Mouse (Mus musculus): Measurements from ENCODE around the gene AW549877.

DNA sequence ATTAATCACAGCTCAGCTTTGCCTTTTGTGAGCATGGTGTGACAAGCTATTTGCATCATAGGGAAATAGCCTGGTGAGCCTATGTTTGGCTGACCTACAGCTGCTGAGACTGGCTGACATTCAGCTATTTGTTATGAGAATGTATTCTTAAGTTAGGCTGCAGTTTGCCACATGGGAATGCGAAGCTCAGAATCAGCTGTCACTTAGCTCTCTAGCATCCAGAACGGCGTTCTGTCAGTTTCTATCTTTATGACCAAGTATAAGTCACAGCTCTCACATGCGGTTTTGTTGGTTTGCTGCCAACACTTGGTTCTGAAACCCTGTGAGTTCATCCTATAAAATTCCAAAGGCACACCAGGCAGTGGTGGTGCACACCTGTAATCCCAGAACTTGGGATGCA, 25.2 kb upstream of the AW549877 start:
- no peak for TF ChIP-seq CTCF (IDR thresholded peaks at IDR 0.05; ENCODE audit: low read depth)
- no peak for TF ChIP-seq EP300 (IDR thresholded peaks at IDR 0.05; ENCODE audit: low read depth)
